Mouse (Mus musculus) spleen, adult 2 months (tissue): ENCODE measurements around the gene Ablim1. TPM values are rescaled to one million over a fixed set of nuclear protein-coding genes. Genes with fewer than 3 reads are reported as not detected.

ENCODE experiments used
- DNase-seq, 2 experiments: peaks; one replicate each; pipeline versions ENCODE4 v3.0.0 to v3.0.0-alpha.2; 2012 to 2021; ENCODE audit warnings: low spot score in 2 of 2, low read depth in 1 of 2
- H3K27ac ChIP-seq: fragments of 200-500 bp; 2 replicates; pipeline ENCODE4 v1.5.1; 2012; ENCODE audit warnings: low read length, inconsistent platforms; ENCODE audit not compliant: insufficient read depth
- H3K27me3 ChIP-seq: fragments of 200-500 bp; 2 replicates; pipeline ENCODE4 v1.6.1; 2012; ENCODE audit warnings: mild to moderate bottlenecking, moderate library complexity, low read length, inconsistent platforms; ENCODE audit not compliant: control insufficient read depth, insufficient read depth
- H3K36me3 ChIP-seq: fragments of 200-500 bp; 2 replicates; pipeline ENCODE4 v1.6.1; 2012; ENCODE audit warnings: mild to moderate bottlenecking, low read length, inconsistent platforms; ENCODE audit not compliant: control insufficient read depth, insufficient read depth
- H3K4me1 ChIP-seq: fragments of 200-500 bp; 2 replicates; pipeline ENCODE4 v1.6.1; 2011; ENCODE audit warnings: inconsistent platforms; ENCODE audit not compliant: control insufficient read depth, insufficient read depth, insufficient read length
- H3K4me3 ChIP-seq: fragments of 200-500 bp; 2 replicates; pipeline ENCODE4 v1.5.1; 2011; ENCODE audit warnings: mild to moderate bottlenecking, inconsistent platforms; ENCODE audit not compliant: insufficient read depth, insufficient read length; ENCODE audit errors: extremely low read depth
- CTCF ChIP-seq: fragments of 200-500 bp; IDR thresholded peaks from 2 replicates; pipeline ENCODE4 v1.5.1; 2011; ENCODE audit warnings: mild to moderate bottlenecking, inconsistent platforms; ENCODE audit not compliant: insufficient read depth, insufficient read length, insufficient replicate concordance; ENCODE audit errors: extremely low read depth
- POLR2A ChIP-seq: fragments of 200-500 bp; IDR thresholded peaks from 2 replicates; pipeline ENCODE4 v1.6.1; 2011; ENCODE audit warnings: low read depth, low read length, inconsistent platforms
- WGBS: fragments of 180-500 bp; shearing (Covaris S2); methylation state at CpG from one replicate; pipeline ENCODE4 v1.1.7; 2018; 5-methylcytosine and 5-hydroxymethylcytosine counted together
- polyA plus RNA-seq: library from polyadenylated mRNA; depleted of rRNA; stranded (reverse); fragments of >200 nt; gene quantifications from 2 replicates; pipeline ENCODE4 v1.2.3, GENCODE M21; 2012

Ablim1 gene
- polyA plus RNA-seq, 1 experiment, result 53.8 TPM

DNA sequence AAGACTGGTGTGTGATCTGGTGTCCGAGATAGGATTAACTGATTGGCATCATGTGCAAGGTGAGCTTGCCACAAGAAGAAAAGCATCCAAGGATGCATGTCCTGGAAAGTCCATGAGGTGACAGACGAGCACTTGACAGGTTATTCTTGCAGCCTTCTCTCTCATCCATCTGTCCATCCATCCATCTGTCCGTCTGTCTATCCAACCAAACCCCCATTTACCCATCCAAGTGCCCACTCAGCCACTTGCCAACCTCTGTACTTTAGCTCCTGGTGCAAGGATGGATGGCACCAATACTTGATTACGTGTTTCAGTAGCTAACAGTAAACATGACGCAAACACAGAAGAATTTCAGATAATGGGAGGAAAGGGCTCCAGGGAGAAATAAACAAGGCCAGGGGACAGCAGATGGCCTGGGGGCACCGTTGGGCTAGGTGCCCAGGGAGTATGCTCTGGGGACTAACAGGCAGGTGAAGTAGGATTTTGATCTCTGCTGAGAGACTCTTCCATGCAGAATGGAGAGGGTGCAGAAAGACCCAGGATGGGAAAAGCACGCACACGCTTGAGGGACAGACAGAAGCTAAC lies 202.4 kb downstream of the Ablim1 start:
- H3K27me3 ChIP-seq, result no peaks in the 10 kb centered on the region
- H3K4me1 ChIP-seq, result peaks cover 11% of the 10 kb centered on the region; the same call in 1 of the 2 replicates
- peak overlapping the region; percentile 41; the same call in 1 of the 2 replicates for H3K27ac ChIP-seq
- 73% methylated on average over 8 of the region's 8 CpGs for WGBS
- DNase-seq, result no peak
- TF ChIP-seq POLR2A (no peak), CTCF (no peak)
- H3K4me3 ChIP-seq, result no peak overlapping the region
- H3K36me3 ChIP-seq, result peaks cover 12% of the 10 kb centered on the region

DNA sequence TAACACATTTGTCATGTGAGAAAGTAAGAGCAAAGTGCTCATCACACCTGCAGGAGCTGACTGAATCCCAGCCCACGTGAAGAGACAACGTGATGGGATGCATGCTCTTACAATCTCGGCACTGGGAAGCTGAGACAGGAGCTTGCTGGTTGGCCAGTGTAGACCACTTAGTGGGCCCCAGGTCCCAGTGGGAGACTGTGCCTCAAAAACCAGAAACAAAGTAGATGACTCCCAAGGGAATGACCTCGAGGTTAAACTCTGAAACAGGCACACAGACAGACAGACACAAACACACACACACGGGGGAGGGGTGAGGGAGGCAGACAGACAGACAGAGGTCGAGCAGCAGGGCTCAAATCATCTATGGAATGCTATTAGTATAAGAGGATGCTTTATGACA lies 203.4 kb downstream of the Ablim1 start:
- TF ChIP-seq CTCF, result no peak
- no peak for TF ChIP-seq POLR2A
- no peaks in the 10 kb centered on the region for H3K27me3 ChIP-seq

DNA sequence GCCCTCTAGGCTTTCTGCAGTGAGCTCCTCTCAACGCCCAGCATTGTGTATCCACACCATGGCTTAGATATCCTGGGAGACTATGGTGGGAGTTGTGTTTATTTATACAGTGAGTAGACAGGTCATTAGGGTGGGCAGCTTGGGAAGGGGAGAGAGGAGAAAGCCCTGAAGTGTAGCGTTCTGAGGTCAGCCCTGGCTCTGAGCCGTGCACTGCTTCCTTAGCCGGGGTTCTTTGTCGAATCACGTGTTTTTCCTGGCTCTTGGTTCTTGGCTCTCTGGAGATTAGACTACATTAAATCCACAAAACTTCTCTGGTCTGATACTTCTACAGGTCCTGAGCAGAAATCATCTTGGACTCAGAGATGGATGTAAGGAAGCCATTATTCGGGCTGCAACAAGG lies 205.1 kb downstream of the Ablim1 start:
- Histone ChIP-seq H3K27me3 (no peaks in the 10 kb centered on the region), H3K27ac (no peak overlapping the region), H3K36me3 (peaks cover 10% of the 10 kb centered on the region), H3K4me3 (no peak overlapping the region), H3K4me1 (peaks cover 17% of the 10 kb centered on the region; the same call in 1 of the 2 replicates)
- TF ChIP-seq CTCF (no peak), POLR2A (no peak)
- DNase-seq, result no peak
- 83% methylated on average over 7 of the region's 7 CpGs for WGBS

More for the DNA sequence above, 203.4 kb downstream of the Ablim1 start:
- H3K27ac ChIP-seq, result no peak overlapping the region; the same call in 1 of the 2 replicates
- no peak overlapping the region for H3K4me3 ChIP-seq
- no peak for DNase-seq
- 60% methylated on average over 6 of the region's 6 CpGs for WGBS
- peaks cover 16% of the 10 kb centered on the region; the same call in 1 of the 2 replicates for H3K4me1 ChIP-seq
- H3K36me3 ChIP-seq, result peaks cover 14% of the 10 kb centered on the region

DNA sequence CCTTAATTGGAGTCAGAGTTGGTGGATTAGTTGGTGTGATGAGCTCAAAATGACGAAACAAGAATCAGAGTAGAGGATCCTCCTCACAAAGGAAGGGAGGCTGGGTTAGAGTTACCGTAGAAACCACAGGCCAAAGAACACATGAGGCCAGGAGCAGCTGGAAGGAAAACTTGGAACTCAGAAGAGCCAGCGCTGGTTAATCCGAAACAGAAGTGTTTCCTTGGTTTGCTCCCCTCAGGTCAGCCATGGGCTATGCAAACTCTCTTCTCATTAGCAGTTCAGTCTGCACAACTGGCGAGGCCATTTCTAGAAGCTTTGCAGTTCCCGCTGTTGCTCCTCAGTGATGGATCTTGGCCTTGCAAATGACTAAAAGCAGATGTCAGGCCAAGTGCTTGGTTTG lies 208.2 kb downstream of the Ablim1 start:
- Histone ChIP-seq H3K4me3 (no peak overlapping the region), H3K36me3 (peaks cover 10% of the 10 kb centered on the region), H3K27ac (no peak overlapping the region), H3K27me3 (no peaks in the 10 kb centered on the region), H3K4me1 (peaks cover 22% of the 10 kb centered on the region)
- 84% methylated on average over 6 of the region's 6 CpGs for WGBS
- DNase-seq, result no peak
- TF ChIP-seq POLR2A, result no peak
- TF ChIP-seq CTCF, result no peak

DNA sequence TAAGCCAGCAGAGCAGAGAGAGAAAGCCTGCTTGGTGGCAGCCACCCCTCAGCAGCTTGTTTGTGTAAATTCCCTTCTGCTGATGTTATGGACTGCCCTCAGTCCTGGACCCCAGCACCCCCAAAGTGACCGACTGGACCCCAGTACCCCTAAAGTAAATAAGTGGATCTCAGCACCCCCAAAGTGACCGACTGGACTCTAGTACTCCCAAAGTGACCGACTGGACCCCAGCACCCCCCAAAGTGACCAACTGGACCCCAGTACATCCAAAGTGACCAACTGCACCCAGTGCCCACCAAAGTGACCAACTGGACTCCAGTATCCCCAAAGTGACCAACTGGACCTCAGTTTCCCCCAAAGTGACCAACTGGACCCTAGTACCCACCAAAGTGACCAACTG lies 208.7 kb downstream of the Ablim1 start:
- TF ChIP-seq POLR2A, result no peak
- TF ChIP-seq CTCF, result no peak
- no peak for DNase-seq
- Histone ChIP-seq H3K4me3 (no peak overlapping the region), H3K4me1 (peaks cover 18% of the 10 kb centered on the region), H3K36me3 (peaks cover 10% of the 10 kb centered on the region), H3K27ac (no peak overlapping the region), H3K27me3 (no peaks in the 10 kb centered on the region)
- 93% methylated on average over 3 of the region's 3 CpGs for WGBS

DNA sequence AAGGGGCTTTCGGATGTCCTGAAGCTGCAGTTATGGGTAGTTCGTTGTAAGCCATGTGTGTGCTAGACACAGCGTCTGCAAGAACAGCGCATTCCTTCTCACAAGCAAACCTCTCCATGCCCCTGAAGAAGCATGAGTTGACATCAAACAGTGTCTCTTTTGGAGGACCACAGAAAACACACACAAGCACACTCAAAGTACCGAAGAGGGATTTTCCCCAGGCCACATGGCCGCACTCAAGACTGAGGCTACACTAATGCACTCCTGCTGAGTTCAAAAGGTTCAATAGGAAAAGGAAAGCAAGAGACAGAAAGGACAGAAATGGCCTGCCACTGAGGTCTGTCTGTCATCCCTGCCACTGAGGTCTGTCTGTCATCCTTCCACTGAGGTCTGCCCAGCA lies 209.6 kb downstream of the Ablim1 start:
- 68% methylated on average over 6 of the region's 6 CpGs for WGBS
- DNase-seq, result no peak
- no peaks in the 10 kb centered on the region for H3K27me3 ChIP-seq

DNA sequence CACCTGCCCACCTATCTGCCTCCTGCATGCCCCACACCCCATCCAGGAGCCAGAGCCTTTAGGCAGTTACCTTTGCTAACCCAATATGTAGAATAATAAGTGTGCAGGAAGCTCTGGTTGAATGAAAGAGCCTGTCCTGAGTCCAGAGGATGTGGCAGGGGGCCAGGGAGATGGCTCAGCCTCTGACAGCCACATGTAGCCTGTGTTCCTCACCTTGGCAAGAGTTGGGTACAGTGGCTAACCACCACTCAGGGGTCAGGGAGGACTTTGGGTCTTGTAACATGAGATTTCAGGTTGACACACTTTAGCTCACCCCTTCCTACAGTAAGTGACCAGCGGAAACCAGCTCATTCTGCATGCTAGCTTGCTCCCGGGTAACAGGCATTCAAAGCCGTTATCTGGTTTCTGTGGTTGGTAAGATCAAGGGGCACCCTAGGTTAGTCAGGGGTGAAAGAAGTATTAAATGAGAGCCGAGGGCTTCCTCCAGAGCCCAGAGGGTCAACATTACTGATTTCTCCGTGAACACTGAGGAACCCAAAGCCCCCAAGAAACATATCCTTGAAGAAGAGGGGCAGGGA lies 210.5 kb downstream of the Ablim1 start:
- peaks cover 10% of the 10 kb centered on the region for H3K36me3 ChIP-seq
- WGBS, result 11% methylated on average over 5 of the region's 5 CpGs
- TF ChIP-seq POLR2A (no peak), CTCF (no peak)
- H3K27ac ChIP-seq, result peak overlapping the region; percentile 10
- no peaks in the 10 kb centered on the region for H3K27me3 ChIP-seq
- peaks cover 22% of the 10 kb centered on the region for H3K4me1 ChIP-seq
- no peak for DNase-seq
- no peak overlapping the region for H3K4me3 ChIP-seq

More for the DNA sequence above, 209.6 kb downstream of the Ablim1 start:
- TF ChIP-seq POLR2A (no peak), CTCF (no peak)
- H3K36me3 ChIP-seq, result peaks cover 10% of the 10 kb centered on the region
- no peak overlapping the region for H3K27ac ChIP-seq
- H3K4me1 ChIP-seq, result peaks cover 17% of the 10 kb centered on the region
- no peak overlapping the region for H3K4me3 ChIP-seq
